Mouse (Mus musculus) lung, embryonic 14.5 days (tissue): ENCODE measurements around the gene Itprid2. TPM values are rescaled to one million over a fixed set of nuclear protein-coding genes. Genes with fewer than 3 reads are reported as not detected.
"Not testable (repeated sequence)": the region's sequence is repeated elsewhere in the genome, so short reads cannot be mapped to it uniquely, and the experiment has no call there.

Source experiments
- ATAC-seq: fragments of 200-750 bp; cut with Nextera tagmentation; 2 replicates; pipeline ENCODE4 v1.8.0; 2017; ENCODE audit warnings: mild to moderate bottlenecking, moderate TSS enrichment, moderate library complexity; ENCODE audit not compliant: insufficient read depth
- DNase-seq: peaks from one replicate; pipeline ENCODE4 v3.0.0-alpha.2; 2015
- H3K27ac ChIP-seq: fragments of 300-500 bp; sonication (generic); 2 replicates; pipeline ENCODE4 v1.5.1; 2014; ENCODE audit warnings: low read depth, mild to moderate bottlenecking, moderate library complexity
- H3K27me3 ChIP-seq: fragments of 300-500 bp; sonication (generic); 2 replicates; pipeline ENCODE4 v1.6.1; 2014; ENCODE audit warnings: low read length, control low read depth; ENCODE audit not compliant: insufficient read depth
- H3K36me3 ChIP-seq: fragments of 300-500 bp; sonication (generic); 2 replicates; pipeline ENCODE4 v1.6.1; 2014; ENCODE audit warnings: control low read depth; ENCODE audit not compliant: insufficient read depth
- H3K4me1 ChIP-seq: fragments of 300-500 bp; sonication (generic); 2 replicates; pipeline ENCODE4 v1.6.1; 2014; ENCODE audit warnings: antibody characterized with exemption, control low read depth; ENCODE audit not compliant: insufficient read depth
- H3K4me2 ChIP-seq: fragments of 300-500 bp; sonication (generic); 2 replicates; pipeline ENCODE4 v1.6.1; 2014; ENCODE audit warnings: mild to moderate bottlenecking
- H3K4me3 ChIP-seq: fragments of 300-500 bp; sonication (generic); 2 replicates; pipeline ENCODE4 v1.5.1; 2014; ENCODE audit warnings: low read depth, low read length
- H3K9ac ChIP-seq: fragments of 300-500 bp; sonication (generic); 2 replicates; pipeline ENCODE4 v1.6.1; 2014
- H3K9me3 ChIP-seq: fragments of 300-500 bp; sonication (generic); 2 replicates; pipeline ENCODE4 v1.6.1; 2016; ENCODE audit warnings: low read depth, low read length, control low read depth
- CTCF ChIP-seq: IDR thresholded peaks from 2 replicates; pipeline ENCODE4 v1.5.1; 2016; ENCODE audit warnings: antibody characterized with exemption, low read depth
- WGBS: fragments of 180-500 bp; shearing (Covaris S2); extraction: QIAGEN DNeasy Blood & Tissue Kit; methylation state at CpG from one replicate; pipeline ENCODE4 v1.1.7; 2014; 5-methylcytosine and 5-hydroxymethylcytosine counted together
- polyA plus RNA-seq: library from polyadenylated mRNA; unstranded; fragments of >200 nt; fragmentation: Nextera tagmentation; extraction: Ambion mirVana; gene quantifications from 2 replicates; pipeline ENCODE4 v1.2.1, GENCODE M21; 2014

Itprid2 gene
- polyA plus RNA-seq: 14.1 and 14.8 TPM in 2 replicates

DNA sequence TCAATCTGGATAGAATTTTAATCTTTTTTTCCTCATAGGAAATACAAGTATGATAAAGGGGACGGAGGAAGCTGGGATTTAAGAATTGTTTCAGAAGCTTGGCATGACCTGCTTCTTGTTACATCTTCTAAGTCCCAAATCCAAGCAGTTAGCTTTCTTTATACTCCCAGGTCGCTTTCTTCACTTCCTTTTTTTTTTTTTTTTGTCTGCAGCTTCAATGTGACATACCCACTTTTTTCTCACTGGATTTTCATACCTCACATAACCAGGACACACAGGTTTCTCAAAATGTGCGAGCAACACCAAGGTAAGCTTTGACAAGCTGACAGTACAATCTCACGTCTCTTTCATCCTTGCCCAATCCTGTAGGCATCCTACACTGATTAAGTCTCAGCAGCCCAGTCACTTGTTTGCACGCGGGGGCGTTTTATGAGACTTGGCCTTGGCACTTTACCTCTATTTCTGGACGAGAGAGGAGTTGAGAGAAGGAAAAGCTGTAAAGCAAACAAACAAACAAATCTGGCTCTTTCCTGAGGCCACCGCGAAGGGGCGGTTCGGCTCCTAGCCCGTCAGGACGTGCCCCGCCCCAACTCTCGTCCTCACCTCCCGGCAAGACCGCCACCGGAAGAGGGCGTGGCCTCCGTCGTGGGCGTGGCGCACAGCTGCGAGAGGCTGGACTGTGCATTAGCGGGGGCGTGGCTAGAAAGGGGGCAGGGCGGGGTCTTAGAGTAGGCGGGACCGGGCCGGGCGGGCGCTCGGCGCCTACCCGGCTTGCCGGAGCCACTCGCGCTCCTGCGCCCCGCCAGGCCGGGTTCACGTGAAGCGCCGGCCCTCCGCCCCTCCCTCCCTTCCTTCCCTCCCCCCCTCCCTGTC lies at the start of gene Itprid2:
Gene Itprid2, plus strand, starts transcription at position 825 of the 873 bp plus-strand sequence.
- no peaks in the 10 kb centered on the region for H3K9me3 ChIP-seq
- DNase-seq (peak; percentile 99), ATAC-seq (peak; percentile 99)
- no peaks in the 10 kb centered on the region for H3K36me3 ChIP-seq
- H3K27ac ChIP-seq: peak within 1 kb of the TSS; percentile 83
- peak within 1 kb of the TSS; percentile 85 for H3K9ac ChIP-seq
- WGBS: 2% methylated on average over 44 of the region's 46 CpGs
- peak; percentile 26 for TF ChIP-seq CTCF
- peaks cover 4% of the 10 kb centered on the region; the same call in 1 of the 2 replicates for H3K4me1 ChIP-seq
- peak within 1 kb of the TSS; percentile 82 for H3K4me3 ChIP-seq
- H3K27me3 ChIP-seq: no peaks in the 10 kb centered on the region
- peak within 1 kb of the TSS; percentile 80 for H3K4me2 ChIP-seq

DNA sequence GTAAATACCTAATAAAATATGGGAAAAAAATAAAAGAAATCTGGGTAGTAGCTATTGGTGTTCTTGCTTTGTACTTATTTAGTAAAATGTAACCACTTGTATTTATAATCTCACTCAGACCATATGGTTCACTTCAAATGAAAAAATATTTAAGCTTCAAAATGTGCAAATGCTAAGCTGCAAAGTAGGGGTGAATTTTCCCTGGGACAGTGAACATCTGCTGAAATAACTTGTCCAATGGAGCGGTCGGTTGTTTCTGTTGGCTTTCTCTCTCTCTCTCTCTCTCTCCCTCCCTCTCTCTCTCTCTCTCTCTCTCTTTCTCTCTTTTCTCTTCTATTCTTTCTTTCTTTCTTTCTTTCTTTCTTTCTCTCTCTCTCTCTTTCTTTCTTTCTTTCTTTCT lies 39.0 kb upstream of the Itprid2 start:
- Histone ChIP-seq H3K9ac (no peak overlapping the region), H3K4me3 (no peak overlapping the region), H3K27ac (no peak overlapping the region), H3K4me1 (peaks cover 7% of the 10 kb centered on the region; the same call in 1 of the 2 replicates), H3K36me3 (no peaks in the 10 kb centered on the region), H3K4me2 (no peak overlapping the region), H3K9me3 (no peaks in the 10 kb centered on the region), H3K27me3 (no peaks in the 10 kb centered on the region)
- TF ChIP-seq CTCF: no peak
- no peak for ATAC-seq
- DNase-seq: peak; percentile 81
- WGBS: 30% methylated on average over 2 of the region's 2 CpGs

DNA sequence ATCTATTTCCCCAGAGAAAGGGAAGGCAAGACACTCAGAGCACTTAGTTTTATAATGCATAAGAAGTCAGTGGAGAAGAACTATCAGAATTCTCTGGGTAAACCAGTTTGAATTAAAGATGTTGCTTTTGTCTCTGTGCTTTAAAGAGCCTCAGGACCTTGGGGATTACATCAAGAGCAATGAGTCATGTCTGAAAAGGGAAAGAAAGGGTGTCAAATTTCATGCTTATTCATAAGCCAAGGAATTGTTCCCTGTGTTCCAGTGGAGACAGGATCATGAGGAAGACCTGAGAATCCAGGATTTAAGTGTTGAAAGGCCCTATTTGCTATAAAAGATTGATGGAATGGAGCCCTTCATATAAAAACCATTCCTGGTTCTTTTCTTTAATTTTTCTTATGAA lies 38.1 kb upstream of the Itprid2 start:
- Histone ChIP-seq H3K27me3 (no peaks in the 10 kb centered on the region), H3K9ac (no peak overlapping the region), H3K27ac (no peak overlapping the region; the same call in 1 of the 2 replicates), H3K36me3 (no peaks in the 10 kb centered on the region), H3K4me2 (no peak overlapping the region), H3K4me1 (peaks cover 9% of the 10 kb centered on the region; the same call in 1 of the 2 replicates), H3K9me3 (no peaks in the 10 kb centered on the region), H3K4me3 (no peak overlapping the region)
- ATAC-seq (no peak), DNase-seq (peak; percentile 34)
- no peak for TF ChIP-seq CTCF

DNA sequence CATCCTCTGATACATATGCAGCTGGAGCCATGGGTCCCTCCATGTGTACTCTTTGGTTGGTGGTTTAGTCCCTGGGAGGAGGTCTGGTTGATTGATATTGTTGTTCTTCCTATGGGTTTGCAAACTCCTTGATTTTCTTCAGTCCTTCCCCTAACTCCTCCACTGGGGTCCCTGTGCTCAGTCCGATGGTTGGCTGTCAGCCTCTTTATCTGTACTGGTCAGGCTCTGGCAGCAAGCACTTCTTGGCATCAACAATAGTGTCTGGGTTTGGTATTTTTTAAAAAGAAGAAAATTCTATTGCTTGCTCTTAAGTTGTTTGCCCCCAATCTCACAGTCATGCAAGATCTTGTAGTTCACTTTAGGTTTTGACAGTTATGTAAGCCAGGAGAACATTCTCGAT lies 34.0 kb upstream of the Itprid2 start:
- not testable (repeated sequence) for H3K9ac ChIP-seq, H3K36me3 ChIP-seq, ATAC-seq, H3K27me3 ChIP-seq, H3K4me3 ChIP-seq, H3K4me1 ChIP-seq, H3K9me3 ChIP-seq, H3K4me2 ChIP-seq
- 20% methylated on average over 2 of the region's 2 CpGs for WGBS
- DNase-seq: peak; percentile 10
- H3K27ac ChIP-seq: peak overlapping the region; percentile 78

DNA sequence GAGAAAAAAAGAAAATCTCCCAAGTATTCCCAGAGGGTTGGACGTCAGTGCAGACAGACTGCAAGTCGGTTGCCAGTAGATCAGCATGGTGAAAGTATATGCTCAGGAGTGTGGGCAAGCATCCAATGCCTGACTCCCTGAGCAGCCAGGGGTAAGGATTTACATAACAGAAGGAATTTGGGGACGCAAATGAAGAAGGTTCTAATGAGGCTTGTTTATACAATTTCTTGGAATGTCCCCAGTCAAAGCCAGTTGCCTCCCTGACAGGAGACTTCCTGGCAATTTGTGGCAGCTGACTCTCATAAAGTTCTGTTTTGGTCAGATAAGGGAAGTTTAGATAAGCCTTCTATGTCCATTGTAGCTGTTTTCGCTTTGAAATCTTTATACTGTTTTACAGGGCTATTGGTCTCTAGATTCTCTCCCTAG lies 33.4 kb upstream of the Itprid2 start:
- WGBS: 24% methylated on average over 4 of the region's 4 CpGs
- no peak for TF ChIP-seq CTCF
- Histone ChIP-seq H3K4me3 (no peak overlapping the region), H3K4me1 (peaks cover 9% of the 10 kb centered on the region; the same call in 1 of the 2 replicates), H3K36me3 (no peaks in the 10 kb centered on the region), H3K27ac (peak overlapping the region; percentile 78), H3K9ac (no peak overlapping the region), H3K9me3 (no peaks in the 10 kb centered on the region), H3K4me2 (no peak overlapping the region), H3K27me3 (no peaks in the 10 kb centered on the region)
- ATAC-seq (peak; percentile 90), DNase-seq (peak; percentile 85)

DNA sequence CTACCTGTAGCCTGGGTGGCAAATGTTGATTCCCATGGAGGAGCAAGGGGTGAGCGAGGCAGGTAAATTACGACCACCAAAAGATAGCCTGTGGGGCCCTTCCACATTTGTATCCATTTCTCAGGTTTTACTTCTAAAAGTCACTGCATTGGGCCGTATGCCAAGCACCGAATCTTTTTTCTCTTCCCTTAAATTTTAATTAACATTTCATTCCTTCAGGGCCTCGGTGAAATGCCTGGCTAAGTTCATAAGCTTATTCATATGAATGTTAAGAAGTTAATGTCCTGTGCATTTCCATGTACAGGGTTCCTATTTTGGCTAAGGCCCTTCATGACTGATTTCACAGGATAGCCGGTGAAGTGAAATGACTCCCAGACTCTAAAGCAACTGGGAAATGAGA lies 32.8 kb upstream of the Itprid2 start:
- H3K9ac ChIP-seq: no peak overlapping the region
- no peak overlapping the region for H3K4me3 ChIP-seq
- no peaks in the 10 kb centered on the region for H3K36me3 ChIP-seq
- peaks cover 9% of the 10 kb centered on the region; the same call in 1 of the 2 replicates for H3K4me1 ChIP-seq
- no peaks in the 10 kb centered on the region for H3K9me3 ChIP-seq
- WGBS: 61% methylated on average over 6 of the region's 6 CpGs
- 0 out of 2 replicates have a peak overlapping the region, but pooled peaks have one; percentile 40 for H3K27ac ChIP-seq
- H3K4me2 ChIP-seq: no peak overlapping the region
- TF ChIP-seq CTCF: no peak
- H3K27me3 ChIP-seq: no peaks in the 10 kb centered on the region
- DNase-seq: peak; percentile 42
- no peak for ATAC-seq

DNA sequence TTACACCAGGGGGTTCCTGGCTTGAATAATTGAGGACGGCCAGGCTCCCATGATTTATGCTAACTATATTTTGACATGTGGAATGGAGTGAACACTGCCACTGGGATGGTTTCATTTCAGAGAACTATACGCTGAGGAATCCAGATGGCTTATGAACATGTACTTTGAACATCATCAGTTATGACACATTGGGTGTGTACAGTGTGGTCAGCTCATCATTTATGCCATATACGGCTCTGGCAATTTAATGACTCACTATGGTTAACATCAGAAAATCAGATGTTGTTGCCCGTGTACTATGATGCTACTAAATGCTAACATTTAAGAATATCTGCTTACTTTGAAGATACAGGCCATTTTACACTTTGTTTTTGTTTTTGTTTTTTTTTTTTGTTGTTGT lies 31.8 kb upstream of the Itprid2 start:
- Histone ChIP-seq H3K4me3 (no peak overlapping the region), H3K27me3 (no peaks in the 10 kb centered on the region), H3K9ac (no peak overlapping the region), H3K4me2 (no peak overlapping the region), H3K4me1 (peaks cover 7% of the 10 kb centered on the region; the same call in 1 of the 2 replicates), H3K36me3 (no peaks in the 10 kb centered on the region), H3K9me3 (no peaks in the 10 kb centered on the region), H3K27ac (no peak overlapping the region)
- no peak for TF ChIP-seq CTCF
- 62% methylated on average over 4 of the region's 4 CpGs for WGBS
- ATAC-seq (no peak), DNase-seq (no peak)
